Mouse (Mus musculus) lung, adult 2 months (tissue): ENCODE results near the gene Csf1.

ENCODE experiments used
- CTCF ChIP-seq: fragments of 200-500 bp; IDR thresholded peaks from 2 replicates; pipeline ENCODE4 v1.5.1; 2011; ENCODE audit warnings: mild to moderate bottlenecking, low read length, control low read depth; ENCODE audit not compliant: insufficient read depth
- POLR2A ChIP-seq: fragments of 200-500 bp; IDR thresholded peaks from 2 replicates; pipeline ENCODE4 v1.6.1; 2011; ENCODE audit warnings: low read depth, mild to moderate bottlenecking, control low read depth, low read length, borderline replicate concordance; ENCODE audit errors: extremely low read depth

- no peak for TF ChIP-seq CTCF
- TF ChIP-seq POLR2A, result no peak
Measured at GRCm38 (mm10) chr3:107743650-107744049, 16.6 kb downstream of the Csf1 start.
